Mouse (Mus musculus): ENCODE measurements around the gene Klhl26.

DNA sequence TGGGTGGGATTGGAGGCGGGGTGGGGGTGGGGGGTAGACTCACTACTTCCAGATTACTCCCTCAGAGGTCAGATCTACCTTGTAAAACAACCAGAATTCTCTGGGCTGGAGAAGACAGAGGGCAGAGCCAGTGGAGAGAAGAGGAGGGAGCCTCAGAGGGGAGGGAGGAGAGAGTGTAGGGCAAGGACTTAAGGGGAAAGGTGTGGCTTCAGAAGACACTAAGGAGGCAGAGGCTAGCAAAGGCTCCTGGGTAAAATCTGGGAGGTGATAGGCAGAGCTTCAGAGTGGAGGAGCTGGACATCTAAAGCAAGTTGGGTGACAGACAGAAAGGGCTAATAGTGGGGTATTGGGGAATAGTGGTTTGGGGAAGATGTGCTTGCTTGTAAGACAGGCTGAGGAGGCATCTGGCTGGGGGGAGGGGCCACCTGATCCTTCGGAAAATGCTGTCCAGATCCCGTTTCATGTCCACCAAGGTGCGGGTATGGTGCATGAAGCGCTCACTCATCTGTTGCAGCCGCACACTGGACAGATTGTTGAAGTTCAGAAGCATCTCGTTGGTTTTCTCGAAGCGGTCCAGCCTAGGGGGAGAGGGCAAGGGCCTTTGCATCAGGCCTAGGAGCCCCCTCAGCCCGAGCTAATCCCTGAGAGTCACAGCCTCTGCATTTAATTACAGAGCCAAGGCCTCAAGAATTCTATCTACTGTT is 41.3 kb upstream of the Klhl26 start:
- no peak for TF ChIP-seq CTCF (IDR thresholded peaks at IDR 0.05; ENCODE audit: borderline replicate concordance, extremely low read depth, insufficient read depth, insufficient read length)
- no peak for TF ChIP-seq POLR2A (IDR thresholded peaks at IDR 0.05; ENCODE audit: borderline replicate concordance, extremely low read depth, insufficient read depth, insufficient read length, poor library complexity, severe bottlenecking)

Measured in brain, embryonic 14.5 days (tissue).